Mouse (Mus musculus) CH12.LX (cell line): ENCODE results near the gene Ski. TPM values are rescaled to one million over a fixed set of nuclear protein-coding genes. Genes with fewer than 3 reads are reported as not detected.

ENCODE experiments used
- DNase-seq: peaks from one replicate; pipeline ENCODE4 v3.0.0-alpha.2; 2013; ENCODE audit errors: extremely low read depth
- H3K27ac ChIP-seq: 2 replicates; pipeline ENCODE4 v1.5.1; 2012; ENCODE audit warnings: low read depth, mild to moderate bottlenecking, control low read depth, moderate library complexity; ENCODE audit not compliant: insufficient read depth
- H3K27me3 ChIP-seq: replicated peaks from 2 replicates; pipeline ENCODE3; 2012; ENCODE audit warnings: inconsistent platforms
- H3K36me3 ChIP-seq, 2 experiments: replicated peaks in 1 of 2; 2 replicates each; pipeline versions ENCODE3 to v1.6.1; 2012; ENCODE audit warnings: inconsistent platforms in 1 of 2, low read length in 1 of 2, mild to moderate bottlenecking in 1 of 2, mixed read lengths in 1 of 2, moderate library complexity in 1 of 2; ENCODE audit not compliant: control insufficient read depth in 1 of 2, insufficient read depth in 1 of 2
- H3K4me1 ChIP-seq, 2 experiments: 2 replicates each; pipeline ENCODE4 v1.6.1; 2012; ENCODE audit warnings: inconsistent platforms in 1 of 2, moderate library complexity in 1 of 2; ENCODE audit not compliant: insufficient read depth in 2 of 2, control insufficient read depth in 1 of 2
- H3K4me2 ChIP-seq: 2 replicates; pipeline ENCODE4 v1.6.1; 2012; ENCODE audit warnings: low read depth, mild to moderate bottlenecking, control low read depth; ENCODE audit not compliant: poor library complexity, insufficient read depth, severe bottlenecking
- H3K4me3 ChIP-seq, 3 experiments: fragments of 150-350 bp in 1 of 3; sonication (generic) in 1 of 3; replicated peaks in 1 of 3; 2 replicates each; pipeline versions ENCODE3 to v1.5.1; 2011 to 2012; ENCODE audit warnings: low read depth in 2 of 3, low read length in 2 of 3, mild to moderate bottlenecking in 2 of 3, moderate library complexity in 2 of 3, control low read depth in 1 of 3, improper control_type of control experiment in 1 of 3, inconsistent platforms in 1 of 3, mixed read lengths in 1 of 3; ENCODE audit not compliant: poor library complexity in 1 of 3
- H3K79me2 ChIP-seq: replicated peaks from 2 replicates; pipeline ENCODE4 v1.6.1; 2012; ENCODE audit warnings: mild to moderate bottlenecking, moderate library complexity; ENCODE audit not compliant: control insufficient read depth, poor library complexity, insufficient read depth, severe bottlenecking; ENCODE audit errors: extremely low read depth
- H3K9ac ChIP-seq: 2 replicates; pipeline ENCODE4 v1.6.1; 2012; ENCODE audit warnings: low read depth, mild to moderate bottlenecking, control low read depth, moderate library complexity; ENCODE audit not compliant: insufficient read depth
- H3K9me3 ChIP-seq: replicated peaks from 2 replicates; pipeline ENCODE3; 2012; ENCODE audit warnings: low read length, inconsistent platforms, mixed read lengths
- BHLHE40 ChIP-seq: IDR thresholded peaks from 2 replicates; pipeline ENCODE4 v1.6.1; 2011; ENCODE audit warnings: mild to moderate bottlenecking, low read depth, low read length, improper control_type of control experiment
- CHD2 ChIP-seq: IDR thresholded peaks from 2 replicates; pipeline ENCODE4 v1.6.1; 2011; ENCODE audit warnings: low read length, improper control_type of control experiment
- CTCF ChIP-seq, 2 experiments: IDR thresholded peaks in 1 of 2; conservative IDR thresholded peaks in 1 of 2; 2 replicates each; pipeline ENCODE4 v1.5.1; 2011 to 2012; ENCODE audit warnings: low read depth in 2 of 2, low read length in 2 of 2, improper control_type of control experiment in 1 of 2, inconsistent platforms in 1 of 2, mild to moderate bottlenecking in 1 of 2, moderate library complexity in 1 of 2
- E2F4 ChIP-seq: IDR thresholded peaks from 2 replicates; pipeline ENCODE4 v1.6.1; 2011; ENCODE audit warnings: low read depth, low read length, improper control_type of control experiment; ENCODE audit not compliant: insufficient replicate concordance
- ELF1 ChIP-seq: IDR thresholded peaks from 2 replicates; pipeline ENCODE4 v1.6.1; 2014; ENCODE audit warnings: low read depth, mild to moderate bottlenecking, inconsistent platforms, low read length, improper control_type of control experiment
- ETS1 ChIP-seq: conservative IDR thresholded peaks from 2 replicates; pipeline ENCODE4 v1.6.1; 2012; ENCODE audit warnings: low read depth, mild to moderate bottlenecking, inconsistent platforms, low read length, improper control_type of control experiment, moderate library complexity
- IRF4 ChIP-seq: IDR thresholded peaks from 2 replicates; pipeline ENCODE4 v1.6.1; 2014; ENCODE audit warnings: low read depth, mild to moderate bottlenecking, inconsistent platforms, low read length, improper control_type of control experiment
- JUND ChIP-seq: conservative IDR thresholded peaks from 2 replicates; pipeline ENCODE4 v1.6.1; 2011; ENCODE audit warnings: low read depth, low read length, improper control_type of control experiment
- MAFK ChIP-seq: IDR thresholded peaks from 2 replicates; pipeline ENCODE4 v1.6.1; 2011; ENCODE audit warnings: low read length, improper control_type of control experiment; ENCODE audit not compliant: insufficient replicate concordance
- MAX ChIP-seq: IDR thresholded peaks from 2 replicates; pipeline ENCODE4 v1.6.1; 2011; ENCODE audit warnings: low read length, improper control_type of control experiment
- MAZ ChIP-seq: IDR thresholded peaks from 2 replicates; pipeline ENCODE4 v1.6.1; 2012; ENCODE audit warnings: low read depth, mild to moderate bottlenecking, inconsistent platforms, low read length, improper control_type of control experiment, moderate library complexity
- NELFE ChIP-seq: IDR thresholded peaks from 2 replicates; pipeline ENCODE4 v1.6.1; 2011; ENCODE audit warnings: low read depth, low read length, improper control_type of control experiment
- NRF1 ChIP-seq: IDR thresholded peaks from 2 replicates; pipeline ENCODE4 v1.6.1; 2014; ENCODE audit warnings: low read depth, mild to moderate bottlenecking, inconsistent platforms, low read length, improper control_type of control experiment, moderate library complexity
- POLR2A ChIP-seq: IDR thresholded peaks from 2 replicates; pipeline ENCODE4 v1.6.1; 2011; ENCODE audit warnings: low read depth, mild to moderate bottlenecking, improper control_type of control experiment, low read length
- RAD21 ChIP-seq: IDR thresholded peaks from 2 replicates; pipeline ENCODE4 v1.6.1; 2011; ENCODE audit warnings: low read depth, mild to moderate bottlenecking, low read length, improper control_type of control experiment, moderate library complexity
- TBP ChIP-seq: conservative IDR thresholded peaks from 2 replicates; pipeline ENCODE4 v1.6.1; 2011; ENCODE audit warnings: low read depth, low read length, improper control_type of control experiment
- TCF12 ChIP-seq: IDR thresholded peaks from 2 replicates; pipeline ENCODE4 v1.6.1; 2014; ENCODE audit warnings: low read depth, mild to moderate bottlenecking, inconsistent platforms, low read length, improper control_type of control experiment
- UBTF ChIP-seq: IDR thresholded peaks from 2 replicates; pipeline ENCODE4 v1.6.1; 2012; ENCODE audit warnings: low read depth, mild to moderate bottlenecking, inconsistent platforms, low read length, improper control_type of control experiment, moderate library complexity
- USF1 ChIP-seq: IDR thresholded peaks from 2 replicates; pipeline ENCODE4 v1.6.1; 2014; ENCODE audit warnings: low read depth, mild to moderate bottlenecking, inconsistent platforms, low read length, improper control_type of control experiment
- ZC3H11A ChIP-seq: IDR thresholded peaks from 2 replicates; pipeline ENCODE4 v1.6.1; 2012; ENCODE audit warnings: low read depth, mild to moderate bottlenecking, inconsistent platforms, low read length, improper control_type of control experiment
- ZKSCAN1 ChIP-seq: IDR thresholded peaks from 2 replicates; pipeline ENCODE4 v1.6.1; 2012; ENCODE audit warnings: low read depth, inconsistent platforms, low read length, improper control_type of control experiment, borderline replicate concordance
- ZMIZ1 ChIP-seq: IDR thresholded peaks from 2 replicates; pipeline ENCODE4 v1.6.1; 2012; ENCODE audit warnings: low read depth, mild to moderate bottlenecking, inconsistent platforms, low read length, improper control_type of control experiment
- dilution Hi-C: fragments of 300-500 bp; cut with MboI; formaldehyde crosslinking; loops from 2 replicates; pipeline ENCODE4 v1.14.3; 2020; ENCODE audit warnings: low sequenced_read_pairs; ENCODE audit not compliant: extremely low pct_unique_long_range_greater_than_20kb, extremely low pct_ligation_motif_present
- in situ Hi-C: fragments of 300-500 bp; cut with MboI; formaldehyde crosslinking; loops from 3 replicates; pipeline ENCODE4 v1.14.3; 2019; ENCODE audit warnings: low sequenced_read_pairs, low pct_ligation_motif_present, low pct_unique_long_range_greater_than_20kb, mixed read lengths
- polyA plus RNA-seq: library from polyadenylated mRNA; unstranded; fragments of >175 nt; gene quantifications from 2 replicates; pipeline ENCODE4 v1.2.1, GENCODE M21; 2012; ENCODE audit warnings: low read depth; ENCODE audit not compliant: insufficient read length
- total RNA-seq, 2 experiments: library from RNA; depleted of rRNA; stranded (reverse); fragments of 300-350 nt in 1 of 2; fragments of >200 nt in 1 of 2; gene quantifications; 2 replicates each; pipeline ENCODE4 v1.2.3; 2012 to 2014

The Ski gene
- total and polyA plus RNA-seq, 3 experiments = 4.1 to 17.9 (median 10.1) TPM

- H3K79me2 ChIP-seq = peaks cover 14% of the 10 kb centered on the region
- TF ChIP-seq CTCF (conservative IDR thresholded peaks at IDR 0.05 in 1 of 2, IDR thresholded peaks at IDR 0.05 in 1 of 2; ENCODE audit: low read depth in 2 of 2, low read length in 2 of 2) (no peak), NRF1 (no peak), TBP (no peak), UBTF (no peak), ZC3H11A (no peak), RAD21 (no peak), ELF1 (no peak), ETS1 (no peak), ZKSCAN1 (no peak), BHLHE40 (no peak), USF1 (no peak), MAFK (no peak), MAX (no peak), JUND (no peak)
- no peaks in the 10 kb centered on the region for H3K27me3 ChIP-seq
- peaks cover 55 to 78% of the 10 kb centered on the region in 2 experiments for H3K36me3 ChIP-seq
- no peak overlapping the region for H3K9ac ChIP-seq
- H3K9me3 ChIP-seq = no peaks in the 10 kb centered on the region
- H3K4me1 ChIP-seq = peaks cover 15 to 59% of the 10 kb centered on the region in 2 experiments
- no peak overlapping the region for H3K27ac ChIP-seq
- H3K4me3 ChIP-seq = no peak overlapping the region
- no peak for DNase-seq
- no peak overlapping the region for H3K4me2 ChIP-seq
- dilution Hi-C loops (no loop called here), in situ Hi-C loops (no loop called here)
These were observed 65.7 kb downstream of the Ski start for GRCm38 (mm10) chr4:155156734-155157133.

GRCm38 (mm10) chr4:155154986-155155385 is 67.4 kb downstream of the Ski start:
- peaks cover 55 to 94% of the 10 kb centered on the region in 2 experiments for H3K36me3 ChIP-seq
- H3K4me1 ChIP-seq = peaks cover 6 to 45% of the 10 kb centered on the region in 2 experiments
- H3K9me3 ChIP-seq = peaks cover 14% of the 10 kb centered on the region

More at GRCm38 (mm10) chr4:155154986-155155385, 67.4 kb downstream of the Ski start:
- Histone ChIP-seq H3K4me2 (no peak overlapping the region), H3K9ac (no peak overlapping the region), H3K79me2 (no peaks in the 10 kb centered on the region), H3K27me3 (no peaks in the 10 kb centered on the region), H3K27ac (no peak overlapping the region), H3K4me3 (no peak overlapping the region)
- no peak for DNase-seq
- TF ChIP-seq NELFE (no peak), CHD2 (no peak), BHLHE40 (no peak), ZKSCAN1 (no peak), E2F4 (no peak), MAX (no peak), NRF1 (no peak), POLR2A (no peak), MAFK (no peak), JUND (no peak), ZMIZ1 (no peak), TCF12 (no peak), MAZ (no peak), IRF4 (no peak), ELF1 (no peak)
- dilution Hi-C loops = no loop called here
- in situ Hi-C loops = no loop called here
